Mouse (Mus musculus) embryonic facial prominence, embryonic 11.5 days (tissue): ENCODE measurements around the gene Exoc3l. TPM values are rescaled to one million over a fixed set of nuclear protein-coding genes. Genes with fewer than 3 reads are reported as not detected.

ENCODE experiments used
- ATAC-seq: fragments of 200-750 bp; cut with Nextera tagmentation; replicated peaks from 2 replicates; pipeline ENCODE4 v1.8.0; 2017; ENCODE audit warnings: low read depth; ENCODE audit not compliant: insufficient number of reproducible peaks, low FRiP score, low TSS enrichment
- DNase-seq: peaks from one replicate; pipeline ENCODE4 v3.0.0-alpha.2; 2015; ENCODE audit warnings: low spot score
- H3K27ac ChIP-seq: fragments of 300-500 bp; sonication (generic); replicated peaks from 2 replicates; pipeline ENCODE4 v1.5.1; 2014; ENCODE audit warnings: mild to moderate bottlenecking, low read depth, low read length, control low read depth
- H3K27me3 ChIP-seq: fragments of 300-500 bp; sonication (generic); 2 replicates; pipeline ENCODE4 v1.6.1; 2014; ENCODE audit warnings: mild to moderate bottlenecking, low read length, moderate library complexity, mixed read lengths; ENCODE audit not compliant: control insufficient read depth, insufficient read depth
- H3K36me3 ChIP-seq: fragments of 300-500 bp; sonication (generic); replicated peaks from 2 replicates; pipeline ENCODE4 v1.6.1; 2014; ENCODE audit warnings: low read depth, mild to moderate bottlenecking, low read length, moderate library complexity, mixed read lengths; ENCODE audit not compliant: control insufficient read depth, insufficient read depth
- H3K4me1 ChIP-seq: fragments of 300-500 bp; sonication (generic); 2 replicates; pipeline ENCODE4 v1.6.1; 2014; ENCODE audit warnings: low read length, mixed read lengths; ENCODE audit not compliant: control insufficient read depth, insufficient read depth
- H3K4me2 ChIP-seq: fragments of 300-500 bp; sonication (generic); 2 replicates; pipeline ENCODE4 v1.6.1; 2014; ENCODE audit warnings: low read depth, mild to moderate bottlenecking, control low read depth, low read length, moderate library complexity
- H3K4me3 ChIP-seq: fragments of 300-500 bp; sonication (generic); 2 replicates; pipeline ENCODE4 v1.5.1; 2014; ENCODE audit warnings: low read depth, low read length, control low read depth
- H3K9ac ChIP-seq: fragments of 300-500 bp; sonication (generic); replicated peaks from 2 replicates; pipeline ENCODE4 v1.6.1; 2014; ENCODE audit warnings: mild to moderate bottlenecking, control low read depth, low read length
- H3K9me3 ChIP-seq: fragments of 300-500 bp; sonication (generic); replicated peaks from 2 replicates; pipeline ENCODE4 v1.6.1; 2016; ENCODE audit warnings: mild to moderate bottlenecking, low read length, inconsistent platforms, mixed read lengths; ENCODE audit not compliant: control insufficient read depth
- WGBS: fragments of 180-500 bp; shearing (Covaris S2); extraction: QIAGEN DNeasy Blood & Tissue Kit; methylation state at CpG from one replicate; pipeline ENCODE4 v1.1.7; 2014; 5-methylcytosine and 5-hydroxymethylcytosine counted together
- polyA plus RNA-seq: library from polyadenylated mRNA; unstranded; fragments of >200 nt; fragmentation: Nextera tagmentation; extraction: Ambion mirVana; gene quantifications from 2 replicates; pipeline ENCODE4 v1.2.1, GENCODE M21; 2014

The Exoc3l gene
- polyA plus RNA-seq, 1 experiment from 2014 or later: 7.2 TPM

GRCm38 (mm10) chr8:105303874-105304273 is 8.0 kb upstream of the Exoc3l start:
- H3K27ac ChIP-seq: no peak overlapping the region
- no peak overlapping the region for H3K4me2 ChIP-seq
- ATAC-seq (no peak), DNase-seq (no peak)
- H3K4me1 ChIP-seq: peaks cover 6% of the 10 kb centered on the region
- no peak overlapping the region for H3K4me3 ChIP-seq
- H3K27me3 ChIP-seq: no peaks in the 10 kb centered on the region
- H3K9ac ChIP-seq: no peak overlapping the region
- no peaks in the 10 kb centered on the region for H3K9me3 ChIP-seq
- 88% methylated on average over 9 of the region's 9 CpGs for WGBS
- peaks cover 7% of the 10 kb centered on the region; the same call in 1 of the 2 replicates for H3K36me3 ChIP-seq

- Histone ChIP-seq H3K4me2 (no peak overlapping the region), H3K27me3 (no peaks in the 10 kb centered on the region), H3K9me3 (no peaks in the 10 kb centered on the region), H3K27ac (no peak overlapping the region), H3K4me3 (no peak overlapping the region), H3K9ac (no peak overlapping the region), H3K4me1 (peaks cover 10% of the 10 kb centered on the region), H3K36me3 (peaks cover 7% of the 10 kb centered on the region; the same call in 1 of the 2 replicates)
- ATAC-seq (no peak), DNase-seq (no peak)
- 91% methylated on average over 8 of the region's 8 CpGs for WGBS
Measured at GRCm38 (mm10) chr8:105303396-105303795, 7.5 kb upstream of the Exoc3l start.

- ATAC-seq (no peak), DNase-seq (no peak)
- Histone ChIP-seq H3K9ac (no peak overlapping the region), H3K4me1 (peaks cover 5% of the 10 kb centered on the region), H3K4me3 (no peak overlapping the region), H3K9me3 (no peaks in the 10 kb centered on the region), H3K36me3 (peaks cover 7% of the 10 kb centered on the region; the same call in 1 of the 2 replicates), H3K27me3 (no peaks in the 10 kb centered on the region), H3K27ac (no peak overlapping the region), H3K4me2 (no peak overlapping the region)
- 95% methylated on average over 8 of the region's 8 CpGs for WGBS
Measured at GRCm38 (mm10) chr8:105299962-105300361, 4.1 kb upstream of the Exoc3l start.

GRCm38 (mm10) chr8:105298351-105299252 is 2.7 kb upstream of the Exoc3l start:
- no peak for DNase-seq
- no peaks in the 10 kb centered on the region for H3K27me3 ChIP-seq
- peak overlapping the region; percentile 86 for H3K4me2 ChIP-seq
- H3K9me3 ChIP-seq: no peaks in the 10 kb centered on the region
- no peak overlapping the region for H3K27ac ChIP-seq
- H3K9ac ChIP-seq: peak overlapping the region; percentile 92
- 61% methylated on average over 18 of the region's 18 CpGs for WGBS
- ATAC-seq: no peak
- H3K36me3 ChIP-seq: peaks cover 7% of the 10 kb centered on the region; the same call in 1 of the 2 replicates
- H3K4me1 ChIP-seq: peaks cover 5% of the 10 kb centered on the region
- peak overlapping the region; percentile 98 for H3K4me3 ChIP-seq

- ATAC-seq (peak; percentile 75), DNase-seq (peak; percentile 98)
- H3K9me3 ChIP-seq: no peaks in the 10 kb centered on the region
- H3K27ac ChIP-seq: peak within 1 kb of the TSS; percentile 41
- H3K4me3 ChIP-seq: peak within 1 kb of the TSS; percentile 98
- under 1% methylated on average over 58 of the region's 58 CpGs for WGBS
- H3K4me1 ChIP-seq: peaks cover 5% of the 10 kb centered on the region
- H3K27me3 ChIP-seq: no peaks in the 10 kb centered on the region
- peaks cover 5% of the 10 kb centered on the region; the same call in 1 of the 2 replicates for H3K36me3 ChIP-seq
- peak within 1 kb of the TSS; percentile 92 for H3K9ac ChIP-seq
- peak within 1 kb of the TSS; percentile 86 for H3K4me2 ChIP-seq
Measured at GRCm38 (mm10) chr8:105297511-105298192, 1.8 kb upstream of the Exoc3l start, which contains the start of gene E2f4. Gene E2f4, plus strand, starts transcription at chr8:105297663.

- peaks cover 6% of the 10 kb centered on the region for H3K27me3 ChIP-seq
- ATAC-seq: no peak
- no peaks in the 10 kb centered on the region for H3K9me3 ChIP-seq
- no peak overlapping the region for H3K4me2 ChIP-seq
- no peak overlapping the region for H3K27ac ChIP-seq
- H3K9ac ChIP-seq: no peak overlapping the region
- peaks cover 5% of the 10 kb centered on the region for H3K4me1 ChIP-seq
- no peak overlapping the region for H3K4me3 ChIP-seq
- WGBS: 68% methylated on average over 11 of the region's 11 CpGs
- no peaks in the 10 kb centered on the region; the same call in 1 of the 2 replicates for H3K36me3 ChIP-seq
- DNase-seq: no peak
Measured at GRCm38 (mm10) chr8:105295256-105295655, 645 bp downstream of the Exoc3l start.

GRCm38 (mm10) chr8:105294776-105295175 is 1.1 kb downstream of the Exoc3l start:
- H3K4me3 ChIP-seq: no peak overlapping the region
- DNase-seq: no peak
- no peaks in the 10 kb centered on the region for H3K9me3 ChIP-seq
- H3K9ac ChIP-seq: no peak overlapping the region
- peaks cover 11% of the 10 kb centered on the region for H3K27me3 ChIP-seq
- peaks cover 9% of the 10 kb centered on the region for H3K4me1 ChIP-seq
- WGBS: 56% methylated on average over 9 of the region's 9 CpGs
- H3K27ac ChIP-seq: no peak overlapping the region
- no peaks in the 10 kb centered on the region for H3K36me3 ChIP-seq
- H3K4me2 ChIP-seq: no peak overlapping the region
- no peak for ATAC-seq
